Mouse (Mus musculus): ENCODE results near the gene Tspo.
A peak's percentile ranks its signal among the peaks of the same experiment; 100 is the strongest.

Tspo gene

DNA sequence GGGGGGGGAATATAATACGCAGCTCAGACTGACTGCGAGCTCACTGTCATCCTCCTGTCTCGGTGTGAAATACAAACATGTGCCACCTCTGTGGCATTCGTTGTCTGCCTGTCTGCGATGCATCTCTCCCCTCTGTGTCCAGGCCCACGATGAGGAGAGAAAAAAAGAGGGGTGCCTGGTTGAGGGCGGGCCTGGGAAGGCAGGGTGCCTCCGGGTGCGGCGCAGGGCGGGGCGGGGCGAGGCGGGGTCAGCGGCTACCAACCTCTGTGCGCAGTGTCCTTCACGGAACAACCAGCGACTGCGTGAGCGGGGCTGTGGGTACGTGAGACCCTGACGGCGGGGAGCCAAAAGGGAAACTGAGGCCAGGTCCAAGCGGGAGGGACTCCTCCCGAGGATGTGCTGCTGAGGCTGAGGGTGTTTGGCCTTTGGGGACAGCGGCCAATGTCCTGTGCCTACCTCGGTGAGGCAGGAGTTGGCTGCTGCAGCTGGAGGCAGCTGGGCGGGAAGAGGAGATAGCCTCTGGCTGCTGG, at the start of gene Tspo, which contains the start of gene Mcat:
TSS of gene Tspo (plus strand) at position 266 of the 530 bp plus-strand sequence.
TSS of gene Mcat (minus strand) at position 461 of the 530 bp plus-strand sequence.
- DNase-seq (ENCODE audit: low spot score) = no peak

DNA sequence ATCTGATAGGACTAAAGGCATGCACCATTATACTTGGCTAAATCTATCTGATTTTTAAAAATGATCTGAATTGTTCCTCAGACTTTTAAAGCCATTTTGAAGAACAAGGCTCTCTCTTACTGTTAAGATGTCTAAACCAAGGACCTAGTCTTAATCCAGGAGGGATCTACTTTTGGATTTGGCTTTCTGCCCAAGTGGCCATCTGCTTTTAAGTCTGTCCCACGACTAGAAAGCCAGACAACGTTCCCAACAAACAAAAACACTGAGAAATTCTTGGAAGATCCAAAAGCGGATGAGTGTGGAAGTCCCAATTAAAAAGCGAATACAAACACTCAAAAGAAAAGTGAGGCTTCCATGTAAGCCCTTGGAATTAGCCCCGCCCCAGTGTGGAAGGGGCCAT, 48.4 kb upstream of the Tspo start:
- DNase-seq (ENCODE audit: low spot score) = no peak

DNA sequence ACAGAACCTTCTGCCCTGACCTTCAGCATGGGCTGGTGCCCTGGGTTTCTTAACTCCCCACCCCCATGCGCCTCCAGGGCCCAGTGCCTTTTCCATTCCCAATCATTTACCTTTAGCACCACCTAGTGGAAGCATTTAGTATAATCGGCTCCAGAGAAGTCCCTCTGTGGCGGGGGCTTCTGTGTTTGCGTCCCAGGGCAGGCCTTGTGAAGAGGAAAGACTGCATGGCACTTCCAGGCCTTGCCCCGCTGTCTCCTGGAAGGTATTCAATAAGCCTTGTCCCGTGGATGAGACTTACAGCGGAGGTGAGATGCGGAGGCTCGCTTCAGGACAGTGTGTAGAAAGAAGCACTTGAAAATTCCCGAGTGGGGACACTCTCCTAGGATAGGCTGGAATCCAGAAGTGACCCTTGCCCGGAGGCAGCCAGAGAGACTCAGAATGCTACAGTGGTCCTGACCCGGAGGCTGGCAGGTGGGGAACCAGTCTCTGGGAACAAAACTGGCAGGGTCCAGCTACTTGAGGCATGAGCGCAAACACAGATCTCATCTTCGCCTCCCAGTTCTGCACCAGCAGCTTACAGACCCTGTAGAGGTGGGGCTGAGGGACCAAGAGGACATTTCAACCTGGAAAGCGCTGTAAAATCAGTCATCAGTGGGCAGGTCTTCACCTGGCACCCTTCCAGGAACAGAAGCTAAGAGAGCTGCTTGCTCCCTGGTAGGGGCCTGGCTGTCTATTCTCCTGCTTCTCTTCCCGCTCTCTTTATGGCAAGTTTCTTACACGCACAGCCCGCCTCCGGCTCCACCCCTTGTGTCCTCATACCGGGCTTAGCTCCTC, 45.0 kb upstream of the Tspo start:
- peak; percentile 40 for DNase-seq (ENCODE audit: low spot score)

DNA sequence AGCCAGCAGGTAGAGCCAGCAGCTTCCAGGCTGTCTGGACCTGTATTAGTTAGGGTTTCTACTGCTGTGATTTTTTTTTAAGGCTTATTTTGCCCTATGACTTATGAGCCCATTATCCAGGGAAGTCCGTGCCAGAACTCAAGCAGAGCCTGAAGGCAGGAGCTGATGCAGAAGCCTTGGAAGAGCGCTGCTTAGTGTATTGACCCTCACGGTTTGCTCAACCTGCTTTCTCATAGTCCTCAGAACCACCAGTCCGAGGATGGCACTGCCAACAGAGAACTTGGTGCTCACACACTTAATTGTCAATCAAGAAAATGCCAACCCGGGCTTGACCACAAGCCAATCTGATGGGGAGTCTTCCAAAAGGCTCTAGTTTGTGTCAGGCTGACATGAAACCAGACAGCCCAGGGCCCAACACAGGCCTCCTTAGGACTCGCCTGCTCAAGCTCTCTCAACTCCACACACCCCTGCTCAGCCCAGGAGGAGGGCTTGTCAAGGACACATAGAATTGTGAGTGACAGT, 42.5 kb upstream of the Tspo start:
- DNase-seq (ENCODE audit: low spot score) = no peak

DNA sequence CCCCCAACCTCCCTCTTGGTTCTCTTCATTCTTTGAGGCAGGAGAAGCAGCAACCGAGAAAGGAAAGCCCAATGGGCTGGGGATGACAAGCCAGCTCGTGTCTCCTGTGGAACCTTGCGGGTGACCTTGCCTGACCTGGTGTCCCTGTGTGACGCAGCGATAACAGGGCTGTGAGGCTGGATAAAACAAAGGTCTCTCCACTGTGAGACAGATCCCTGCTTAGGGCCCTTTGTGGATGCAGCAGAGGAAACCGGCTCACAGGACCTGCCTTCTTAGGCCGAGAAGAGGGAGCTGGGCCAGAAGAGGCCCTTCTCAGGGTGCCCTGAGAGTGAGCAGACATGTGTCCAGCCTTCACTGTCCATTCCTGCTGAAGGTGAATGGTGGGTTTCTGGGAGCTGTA, 40.2 kb upstream of the Tspo start:
- DNase-seq (ENCODE audit: low spot score) = no peak

DNA sequence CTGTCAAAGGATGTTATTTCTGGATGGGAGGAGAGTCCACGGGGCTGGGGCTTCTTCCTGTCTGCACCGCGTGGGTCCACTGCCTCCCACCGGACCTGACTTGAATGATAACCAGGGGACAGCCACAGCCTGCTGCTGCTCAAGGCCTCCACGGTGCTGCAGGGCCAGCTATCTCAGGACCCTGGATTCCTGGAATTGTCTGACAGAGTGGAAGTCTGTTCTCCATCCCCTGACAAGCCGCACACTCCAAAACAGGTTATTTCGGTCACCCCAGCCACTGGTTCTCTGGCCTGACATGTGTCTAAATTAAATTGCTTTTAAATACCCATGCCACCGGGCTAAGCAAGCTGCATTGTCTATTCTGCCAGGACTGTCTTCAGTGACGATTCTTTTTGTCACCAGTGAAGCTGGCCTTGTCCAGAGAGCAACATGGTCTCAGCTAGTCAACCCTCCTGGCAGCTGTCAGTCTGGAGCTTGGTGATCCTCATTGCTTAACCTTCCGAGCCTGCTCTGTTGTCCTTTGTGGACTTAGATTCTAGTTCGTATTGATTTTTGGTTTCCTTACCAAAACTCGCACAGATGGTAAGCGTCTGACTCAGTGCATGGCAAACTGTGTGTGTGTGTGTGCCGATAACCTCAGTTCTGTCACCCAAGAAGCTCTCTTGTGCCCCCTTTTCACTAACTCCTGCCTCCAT, 39.6 kb upstream of the Tspo start:
- no peak for DNase-seq (ENCODE audit: low spot score)

DNA sequence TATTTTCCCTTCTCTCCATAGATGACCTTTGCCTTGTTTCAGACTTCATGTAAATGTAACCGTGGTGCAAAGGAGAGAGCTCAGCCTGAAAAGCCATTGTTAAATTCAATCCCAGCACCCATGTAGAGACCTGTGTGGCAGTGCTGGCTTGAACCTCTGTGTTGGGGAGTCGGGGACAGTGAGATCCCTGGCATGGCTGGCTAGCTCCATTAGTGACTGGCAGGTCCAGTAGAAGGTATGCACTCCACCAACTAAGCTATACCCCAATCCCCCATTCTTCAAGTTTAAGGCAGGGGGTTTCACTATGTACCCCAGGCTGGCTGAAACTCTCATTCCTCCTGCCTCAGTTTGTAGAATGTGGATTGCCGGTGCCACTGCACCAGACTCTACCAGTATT, 39.1 kb upstream of the Tspo start:
- no peak for DNase-seq (ENCODE audit: low spot score)

DNA sequence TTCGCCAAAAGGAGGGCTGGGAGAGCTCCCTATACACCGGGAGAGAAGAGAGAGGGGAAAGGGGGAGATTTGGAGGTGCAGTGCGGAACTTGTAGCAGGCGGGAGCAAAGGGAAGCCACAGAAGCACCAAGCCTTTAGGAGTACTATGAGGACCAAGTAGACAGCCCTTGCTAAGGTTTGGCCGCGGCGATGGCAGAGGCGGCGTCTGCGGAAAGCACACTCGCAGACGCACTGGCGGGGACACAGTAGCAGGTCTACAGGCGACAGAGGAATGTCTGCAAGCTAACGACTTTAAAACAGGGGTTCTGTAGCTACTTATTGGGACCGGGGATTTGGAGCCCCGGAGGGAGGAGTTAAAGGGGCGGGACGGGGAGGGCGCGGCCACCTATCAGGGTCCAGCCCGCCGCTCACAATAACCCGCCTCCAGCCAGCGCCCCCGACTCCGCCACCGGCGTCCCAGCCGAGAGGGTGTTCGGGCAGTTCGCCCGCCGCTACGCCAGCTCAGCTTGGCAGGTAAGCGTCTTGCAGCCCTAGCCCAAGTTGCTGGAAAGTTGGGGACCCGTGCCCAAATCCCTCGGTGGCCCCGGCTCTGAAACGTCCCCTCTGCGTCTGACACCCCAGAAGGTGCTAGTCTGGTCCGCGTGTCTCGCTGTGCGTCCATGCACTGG, 36.8 kb upstream of the Tspo start, which contains the start of gene Bik:
TSS of gene Bik (plus strand) at position 439 of the 668 bp plus-strand sequence.
- no peak for DNase-seq (ENCODE audit: low spot score)

DNA sequence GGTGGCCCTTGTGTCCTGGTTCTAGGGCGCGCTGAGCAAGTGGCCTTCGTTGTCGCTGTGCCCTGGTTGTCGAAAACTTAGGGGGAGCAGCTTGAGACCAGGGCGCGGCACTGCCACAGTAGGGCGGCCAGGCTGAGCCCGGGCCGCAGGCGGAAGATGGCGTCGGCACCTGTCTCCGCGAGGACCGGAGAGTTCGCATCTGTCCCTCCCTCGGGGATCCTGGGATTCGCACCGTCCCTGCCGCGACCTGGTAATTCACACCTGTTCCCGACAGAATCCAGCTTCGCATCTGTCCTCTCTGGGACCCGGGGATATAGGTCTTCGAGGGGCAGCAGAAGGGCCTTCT, 36.3 kb upstream of the Tspo start:
- DNase-seq (ENCODE audit: low spot score) = no peak

DNA sequence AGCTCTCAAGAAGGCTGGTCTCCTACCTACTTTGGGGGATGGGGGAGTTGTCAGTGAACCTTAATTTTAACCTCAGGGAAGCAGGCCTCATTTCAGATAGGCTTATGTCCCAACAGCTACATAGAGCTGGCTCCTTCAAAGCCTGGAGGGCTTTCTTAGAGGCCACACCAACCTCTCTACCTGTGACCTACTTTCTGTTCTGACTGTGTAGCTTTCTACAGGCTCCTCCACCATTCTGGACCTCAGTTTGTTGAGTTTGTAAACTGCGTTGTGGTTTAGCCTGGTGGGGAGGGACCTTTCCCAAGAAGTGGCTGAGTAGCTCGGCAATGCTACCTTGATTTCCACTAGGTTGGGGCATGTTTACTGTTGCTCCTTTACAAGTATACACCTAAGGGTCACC, 35.6 kb upstream of the Tspo start:
- no peak for DNase-seq (ENCODE audit: low spot score)

DNA sequence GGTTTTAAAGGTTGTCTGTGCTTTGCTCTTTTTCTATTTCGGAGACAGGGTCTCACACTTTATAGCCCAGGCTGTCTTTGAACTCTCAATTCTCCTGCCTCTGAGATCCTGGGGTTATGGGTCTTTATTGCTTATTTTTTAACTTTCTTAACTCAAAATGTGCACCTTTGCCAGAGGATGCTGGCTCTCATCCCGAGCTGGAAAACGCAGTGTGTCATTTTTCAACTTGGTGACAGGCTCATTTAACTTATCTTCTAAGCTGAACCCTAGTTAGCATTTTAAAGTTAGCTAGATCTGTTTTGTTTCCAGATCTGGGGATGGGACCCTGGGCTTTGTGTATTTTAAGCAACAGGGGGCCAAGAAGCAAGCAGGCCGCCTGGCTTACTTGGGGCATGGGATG, 34.5 kb upstream of the Tspo start:
- no peak for DNase-seq (ENCODE audit: low spot score)

DNA sequence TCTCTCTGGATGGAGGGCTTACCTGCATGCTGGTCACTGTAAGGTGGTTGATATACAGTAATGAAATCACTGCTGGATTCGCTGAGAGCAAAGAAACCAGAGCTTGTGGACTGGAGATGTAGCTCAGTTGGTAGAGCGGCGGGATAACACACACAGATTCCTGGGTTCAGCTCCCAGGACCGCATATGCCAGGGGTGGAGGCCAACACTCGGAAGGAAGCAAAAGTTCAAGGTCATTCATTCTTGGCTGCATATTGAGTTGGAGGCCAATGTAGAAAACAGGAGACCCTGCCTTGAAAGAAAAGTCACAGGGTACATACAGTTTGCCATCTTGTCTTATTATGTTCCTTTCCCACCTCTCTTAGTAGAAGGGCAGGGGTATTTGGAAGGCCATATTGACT, 33.6 kb upstream of the Tspo start:
- no peak for DNase-seq (ENCODE audit: low spot score)

DNA sequence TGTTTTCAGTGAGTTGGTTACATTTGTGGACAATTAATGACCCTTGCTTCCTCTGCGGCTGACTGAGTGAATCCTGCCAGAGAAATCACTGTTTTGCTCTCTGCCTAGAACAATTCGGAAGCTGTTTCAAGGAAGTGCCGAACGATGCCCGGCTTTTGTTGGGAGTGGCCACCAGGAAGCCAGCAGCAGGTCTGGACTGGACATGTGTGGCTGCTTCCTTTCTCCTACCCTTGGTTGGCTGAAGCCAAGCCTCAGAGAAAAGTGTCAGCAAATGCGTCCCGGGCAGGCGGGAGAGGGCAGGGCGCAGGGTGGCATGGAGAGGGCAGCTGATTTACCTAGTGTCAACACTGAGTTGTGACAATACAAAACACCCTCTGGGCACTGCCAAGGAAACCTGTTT, 33.2 kb upstream of the Tspo start:
- no peak for DNase-seq (ENCODE audit: low spot score)

DNA sequence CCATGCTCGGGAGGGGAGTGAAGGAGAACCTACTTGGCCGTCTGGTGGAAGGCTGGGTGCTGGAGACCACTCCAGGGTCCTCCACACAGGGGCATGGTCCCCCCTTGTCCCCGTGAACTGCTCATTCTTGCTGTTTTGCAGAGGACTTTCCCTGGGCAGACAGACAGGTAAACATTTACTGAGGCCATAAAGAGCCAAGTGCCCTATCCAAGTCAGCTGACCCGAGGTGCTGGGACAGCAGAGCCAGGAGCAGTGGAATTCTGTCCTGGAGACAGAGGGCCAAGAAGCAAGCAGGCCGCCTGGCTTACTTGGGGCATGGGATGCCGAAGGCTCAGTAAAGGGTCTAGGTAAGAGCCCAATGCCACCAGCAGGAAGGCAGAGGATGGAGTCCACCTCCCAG, 32.7 kb upstream of the Tspo start:
- DNase-seq (ENCODE audit: low spot score) = no peak

DNA sequence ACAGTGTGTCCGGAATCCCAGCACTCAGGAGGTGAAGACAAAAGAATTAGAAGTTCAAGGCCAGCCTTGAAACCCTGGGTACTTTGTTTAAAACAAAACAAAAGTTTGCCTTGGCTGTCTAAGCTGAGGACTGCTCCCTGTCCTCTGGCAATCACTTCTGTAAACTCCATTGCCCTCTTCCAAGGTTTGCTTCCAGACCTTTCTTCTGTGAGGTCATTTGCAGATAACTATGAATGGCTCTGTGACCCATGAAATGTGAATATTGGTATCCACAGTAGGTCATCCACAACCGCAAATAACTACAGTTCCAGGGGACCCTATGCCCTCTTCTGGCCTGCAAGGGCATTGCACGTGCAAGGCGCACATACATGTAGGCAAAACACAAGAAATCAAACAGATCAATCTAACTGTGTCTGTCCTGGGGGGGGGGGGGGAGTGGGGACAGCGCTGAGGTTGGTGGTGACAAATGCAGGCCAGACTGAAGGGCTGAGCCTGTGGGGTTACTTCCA, 31.4 kb upstream of the Tspo start:
- no peak for DNase-seq (ENCODE audit: low spot score)

DNA sequence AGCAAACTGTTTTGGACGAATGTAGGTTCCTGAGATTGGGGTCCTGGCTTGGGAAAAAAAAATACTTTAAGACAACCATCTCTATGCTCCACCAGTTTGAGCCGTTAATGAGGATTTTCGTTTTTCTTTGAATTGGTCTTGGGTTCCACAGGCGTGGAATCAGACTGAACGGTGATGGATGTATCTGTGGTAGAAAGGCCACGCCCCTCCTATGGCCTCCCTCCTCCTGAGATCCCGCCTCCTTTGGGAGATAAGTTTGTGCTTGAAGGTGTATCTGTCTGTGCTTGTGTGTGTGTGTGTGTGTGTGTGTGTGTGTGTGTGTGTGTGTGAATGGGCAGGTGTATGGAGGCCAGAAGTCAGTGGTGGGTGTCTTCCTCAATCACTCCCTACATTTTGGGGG, 30.8 kb upstream of the Tspo start:
- DNase-seq (ENCODE audit: low spot score) = no peak

DNA sequence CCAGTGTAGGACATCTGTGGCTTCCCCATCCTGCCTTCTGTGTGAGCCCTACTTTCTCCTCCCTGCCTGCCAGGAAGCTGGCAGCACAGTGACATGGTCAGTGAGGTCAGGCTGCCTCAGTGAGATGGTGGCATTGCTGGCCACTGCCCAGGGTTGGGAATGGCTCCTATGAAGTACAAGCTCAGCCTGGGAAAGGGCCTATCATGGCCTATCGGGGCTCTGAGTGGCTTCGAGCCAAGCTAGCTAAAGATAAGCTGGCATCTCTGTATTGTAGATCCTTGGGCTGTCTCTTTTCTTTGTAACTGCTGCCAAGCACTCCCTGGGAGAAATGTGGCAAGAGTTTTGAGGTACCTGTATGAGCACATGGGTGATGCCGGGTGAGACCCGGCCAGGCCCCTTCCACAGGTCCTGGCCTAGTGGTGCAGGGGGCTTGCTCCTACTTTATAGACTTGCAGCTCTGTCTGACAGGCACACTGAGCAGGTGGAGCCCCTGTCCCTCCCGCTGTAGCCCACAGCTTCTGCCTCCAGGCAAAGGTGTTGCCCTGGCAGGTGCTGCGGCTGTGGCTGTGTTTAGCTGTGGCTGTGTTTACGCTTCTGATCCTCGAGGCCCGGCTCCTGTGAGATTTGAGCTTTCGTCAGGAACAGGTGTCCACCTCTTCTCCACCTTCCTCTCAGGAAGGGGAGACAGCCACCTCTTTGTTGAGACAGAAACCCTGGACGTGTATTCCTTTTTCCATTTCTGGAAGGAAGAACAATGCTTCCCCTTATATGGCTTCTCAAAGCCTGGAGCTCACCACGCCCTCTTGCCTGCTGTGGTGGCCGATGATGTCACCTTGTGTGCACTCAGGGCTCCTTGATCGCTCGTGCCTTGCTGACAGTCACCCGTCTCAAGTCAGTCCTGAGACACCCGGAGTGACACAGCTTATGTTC, 28.2 kb upstream of the Tspo start:
- no peak for DNase-seq (ENCODE audit: low spot score)

DNA sequence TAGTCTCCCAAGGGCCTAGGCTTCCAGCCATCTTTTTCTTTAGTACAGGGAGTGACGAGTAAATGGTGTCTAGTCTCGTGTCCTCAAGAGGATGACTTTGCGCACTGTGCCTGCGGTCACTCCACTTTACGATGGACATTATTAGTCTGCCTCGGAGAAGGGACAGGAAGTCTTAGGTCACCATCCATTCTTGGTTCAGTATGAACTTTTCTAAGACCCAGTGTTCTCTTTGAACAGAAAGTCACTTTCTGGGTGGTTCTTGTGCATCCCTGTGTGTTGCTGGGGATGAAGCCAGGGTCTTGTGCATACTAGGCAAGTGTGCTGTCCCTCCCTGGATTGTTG, 27.5 kb upstream of the Tspo start:
- DNase-seq (ENCODE audit: low spot score) = no peak

DNA sequence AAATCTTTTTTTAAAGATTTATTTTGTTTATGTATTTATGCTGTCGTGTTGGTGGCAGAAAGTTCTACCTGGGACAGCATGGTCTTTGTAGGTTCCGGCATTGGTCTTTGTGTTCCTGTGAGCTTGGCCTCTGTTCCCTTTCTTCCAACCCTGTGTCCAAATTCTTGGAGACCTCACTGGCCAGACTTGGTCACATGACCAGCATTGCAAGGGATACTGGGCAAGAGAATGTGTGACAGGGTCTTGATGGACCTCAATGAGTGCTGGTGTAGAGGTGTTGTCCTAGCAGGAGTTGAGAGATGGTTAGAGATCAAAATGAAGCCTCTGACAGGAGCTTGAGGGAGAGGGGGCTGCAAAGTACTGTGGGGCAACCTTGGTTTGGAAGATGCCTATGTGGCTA, 24.5 kb upstream of the Tspo start:
- no peak for DNase-seq (ENCODE audit: low spot score)

DNA sequence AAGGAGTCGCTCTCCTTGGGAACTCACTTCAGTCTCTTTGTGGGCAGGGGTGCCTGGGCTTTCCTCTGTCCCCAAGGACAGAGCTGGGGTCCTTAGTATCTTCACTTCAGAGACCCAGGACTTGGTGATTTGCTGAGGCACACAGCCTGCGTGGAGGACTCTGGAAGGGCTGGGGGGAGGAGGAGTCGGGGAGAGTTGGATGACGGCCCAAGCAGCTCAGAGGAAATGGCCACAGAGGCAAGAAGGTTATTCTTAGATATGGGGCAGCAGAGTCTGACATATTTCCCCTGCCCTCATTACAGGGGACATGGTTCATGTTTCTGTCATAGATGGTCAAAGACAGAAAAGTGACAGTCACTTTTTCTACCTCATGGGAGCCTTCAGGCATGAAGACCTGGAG, 23.5 kb upstream of the Tspo start:
- no peak for DNase-seq (ENCODE audit: low spot score)

DNA sequence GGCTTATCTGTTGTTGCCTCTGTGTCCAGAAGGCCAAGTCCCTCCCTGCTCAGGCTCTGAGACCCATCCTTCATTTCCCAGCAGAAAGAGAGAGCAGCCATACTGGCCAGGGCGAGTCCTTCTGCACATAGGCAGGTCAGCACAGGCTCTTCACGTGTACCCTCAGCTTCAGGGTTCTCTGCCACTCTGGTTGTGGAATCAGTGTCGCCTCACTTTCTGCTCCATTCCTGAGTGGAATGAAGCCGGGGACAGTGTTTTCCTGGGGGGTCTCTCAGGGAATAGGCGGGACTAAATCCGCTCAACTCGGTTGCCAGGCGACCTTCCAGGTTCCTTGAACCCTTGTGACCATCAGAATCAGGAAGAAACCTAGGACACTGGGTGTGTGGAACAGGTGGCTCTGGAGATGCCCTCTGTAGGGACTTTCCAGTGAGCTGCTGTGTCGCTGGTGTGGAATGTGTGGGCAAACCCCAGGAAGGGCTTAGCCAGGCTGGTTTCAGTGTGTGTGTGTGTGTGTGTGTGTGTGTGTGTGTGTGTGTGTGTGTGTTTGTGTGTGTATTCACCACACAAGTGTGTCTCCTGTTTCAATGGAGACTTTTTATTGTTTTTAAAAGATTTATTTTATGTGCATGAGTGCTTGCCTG, 21.6 kb upstream of the Tspo start:
- DNase-seq (ENCODE audit: low spot score) = no peak

Measured in layer of hippocampus, adult 9-10 months (tissue).